Mouse (Mus musculus) heart, postnatal 36 days (tissue): ENCODE measurements around the gene Gm21976. TPM values are rescaled to one million over a fixed set of nuclear protein-coding genes. Genes with fewer than 3 reads are reported as not detected.

Source experiments
- DNase-seq, 2 experiments: peaks; one replicate each; pipeline ENCODE4 v3.0.0; 2021 to 2022
- intact Hi-C: fragments of 180-260 bp; cut with DNase I; formaldehyde crosslinking; loops from one replicate; pipeline ENCODE4 v1.15.1; 2025
- total RNA-seq, 2 experiments: library from RNA; stranded (reverse); gene quantifications; 2 replicates each; pipeline ENCODE4 v1.2.3; 2021

The Gm21976 gene
- total RNA-seq = not detected

GRCm38 (mm10) chr13:98279686-98280085 is at the start of gene Gm21976:
Gene Gm21976 (plus strand): TSS chr13:98279887.
- DNase-seq = no peak
- intact Hi-C loops = no loop called here

DNA sequence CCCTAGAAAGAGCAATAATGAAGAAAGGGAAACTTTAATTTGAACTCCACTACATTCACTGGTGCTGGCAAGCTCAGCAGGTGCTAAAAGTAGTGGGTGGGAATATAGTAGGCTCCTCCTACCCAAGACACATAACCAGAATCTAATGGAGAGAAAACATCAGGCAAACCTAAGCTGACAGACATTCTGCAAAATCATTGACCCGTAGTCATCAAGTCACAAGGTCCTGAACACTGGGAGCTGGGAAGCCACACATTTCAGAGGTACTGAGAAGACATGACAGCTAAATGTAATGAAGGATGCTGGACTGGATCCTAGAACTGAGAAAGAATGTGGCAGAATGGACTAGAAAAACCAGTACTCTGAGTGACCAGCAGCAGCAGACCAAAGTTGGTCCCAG is 49.2 kb upstream of the Gm21976 start:
- intact Hi-C loops = no loop called here
- DNase-seq = no peak

DNA sequence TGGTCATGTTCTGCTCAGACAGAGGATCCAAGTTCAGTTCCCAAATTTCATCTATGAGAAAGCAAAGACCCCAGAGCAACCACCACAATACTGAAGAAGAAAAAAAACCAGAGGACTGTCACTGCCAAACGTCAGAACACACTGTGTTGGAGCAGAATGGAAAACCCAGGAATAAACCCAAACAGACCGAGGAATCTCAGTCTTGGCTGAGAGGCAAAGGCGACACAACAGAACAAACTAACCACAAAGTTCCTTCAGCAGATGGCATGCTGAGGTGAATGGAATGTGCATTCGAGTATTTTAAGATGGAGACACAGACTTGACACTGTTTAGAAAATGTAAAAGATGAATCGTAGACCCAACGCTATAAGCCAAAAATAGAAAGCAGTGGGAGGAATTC is 44.2 kb upstream of the Gm21976 start:
- intact Hi-C loops = no loop called here
- DNase-seq = no peak

- intact Hi-C loops = loop anchor here (1.0 to 10.0 kb wide), 2 partner anchors 209 to 1005 kb away; no protein-coding TSS in a partner anchor
- peak; percentile 59 to 76 for DNase-seq
These were observed 39.6 kb upstream of the Gm21976 start for GRCm38 (mm10) chr13:98239978-98240641.

GRCm38 (mm10) chr13:98241531-98242282 is 38.0 kb upstream of the Gm21976 start:
- DNase-seq = no peak
- intact Hi-C loops = loop anchor here (10.0 kb wide), 1 partner anchor 1007 kb away; no protein-coding TSS in a partner anchor

DNA sequence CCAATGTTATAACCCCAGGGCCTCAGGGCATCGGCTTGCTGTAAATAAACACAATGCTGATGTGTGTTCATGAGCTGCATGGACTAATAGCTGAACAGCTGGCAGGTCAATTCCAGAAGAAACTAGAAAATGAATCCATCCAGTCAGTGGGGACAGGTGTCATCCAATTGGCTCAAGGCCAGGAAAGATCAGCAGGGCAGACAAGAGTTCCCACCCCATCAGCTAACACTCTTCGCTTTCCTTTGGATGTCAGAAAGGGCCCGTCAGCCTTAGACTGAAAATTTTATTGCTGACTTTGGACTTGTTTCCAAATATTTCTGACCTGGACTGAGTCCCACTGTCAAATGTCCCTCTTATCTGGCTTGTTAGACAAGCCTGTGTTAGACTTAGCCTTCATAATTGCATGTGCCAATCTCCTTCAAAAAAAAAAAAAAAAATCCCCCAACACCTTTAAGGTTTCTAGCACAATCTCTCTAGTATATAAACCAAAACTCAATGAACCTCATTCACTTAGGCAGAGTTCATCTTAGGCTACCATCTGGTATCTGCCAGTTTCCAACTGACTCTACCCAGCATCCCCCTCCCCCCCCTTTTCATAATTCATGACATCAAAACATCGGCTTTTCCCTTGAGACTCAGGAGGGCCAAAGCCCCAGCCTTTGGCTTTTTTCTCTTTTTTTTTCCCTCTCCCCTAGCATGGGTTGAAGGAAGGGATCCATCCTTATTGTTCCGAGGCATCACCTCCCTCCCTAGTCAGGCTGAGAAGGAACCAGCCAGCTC is 34.9 kb upstream of the Gm21976 start:
- intact Hi-C loops = loop anchor here (10.0 kb wide), 1 partner anchor 1010 kb away; no protein-coding TSS in a partner anchor
- no peak for DNase-seq

DNA sequence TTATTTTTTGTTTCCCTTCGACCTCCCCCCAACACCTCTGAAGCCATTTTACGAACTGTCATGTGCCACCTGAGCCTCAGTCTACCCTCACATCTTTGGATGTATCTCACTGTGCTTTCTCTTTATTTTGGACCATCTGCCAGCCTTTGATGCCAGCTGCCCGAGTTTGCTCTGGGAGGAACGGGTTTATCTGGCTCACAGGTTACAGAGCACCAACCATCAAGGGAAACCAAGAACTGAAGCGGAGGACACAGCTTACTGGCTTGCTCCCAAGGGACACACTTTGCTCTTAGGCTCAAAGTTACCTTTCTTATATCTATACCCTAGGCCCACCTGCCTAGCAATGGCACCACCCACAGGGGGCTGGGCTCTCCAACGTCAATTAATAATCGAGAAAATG is 34.3 kb upstream of the Gm21976 start:
- intact Hi-C loops = loop anchor here (10.0 kb wide), 1 partner anchor 1011 kb away; no protein-coding TSS in a partner anchor
- DNase-seq = no peak

DNA sequence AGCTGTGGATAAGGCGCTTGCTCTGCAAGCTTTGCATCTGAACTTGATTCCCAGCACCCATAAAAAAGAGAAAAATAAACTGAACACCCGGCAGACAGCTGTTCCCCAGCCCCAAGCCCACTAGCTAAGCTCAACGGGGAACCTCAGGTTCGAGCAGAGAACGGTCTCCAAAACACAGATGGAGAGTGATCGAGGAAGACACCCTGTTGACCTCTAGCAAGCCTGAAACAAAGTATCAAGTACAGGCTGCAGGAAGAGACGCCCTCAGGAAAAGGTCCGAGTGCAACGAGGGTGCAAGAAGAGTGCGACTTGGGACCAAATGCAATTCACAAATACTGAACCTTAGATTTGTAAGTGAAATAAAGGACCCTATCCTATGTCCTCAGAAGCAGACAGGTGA is 30.1 kb upstream of the Gm21976 start:
- intact Hi-C loops = loop anchor here (10.0 kb wide), 1 partner anchor 1015 kb away; no protein-coding TSS in a partner anchor
- DNase-seq = no peak

GRCm38 (mm10) chr13:98254921-98255320 is 24.8 kb upstream of the Gm21976 start:
- intact Hi-C loops = no loop called here
- DNase-seq = no peak

DNA sequence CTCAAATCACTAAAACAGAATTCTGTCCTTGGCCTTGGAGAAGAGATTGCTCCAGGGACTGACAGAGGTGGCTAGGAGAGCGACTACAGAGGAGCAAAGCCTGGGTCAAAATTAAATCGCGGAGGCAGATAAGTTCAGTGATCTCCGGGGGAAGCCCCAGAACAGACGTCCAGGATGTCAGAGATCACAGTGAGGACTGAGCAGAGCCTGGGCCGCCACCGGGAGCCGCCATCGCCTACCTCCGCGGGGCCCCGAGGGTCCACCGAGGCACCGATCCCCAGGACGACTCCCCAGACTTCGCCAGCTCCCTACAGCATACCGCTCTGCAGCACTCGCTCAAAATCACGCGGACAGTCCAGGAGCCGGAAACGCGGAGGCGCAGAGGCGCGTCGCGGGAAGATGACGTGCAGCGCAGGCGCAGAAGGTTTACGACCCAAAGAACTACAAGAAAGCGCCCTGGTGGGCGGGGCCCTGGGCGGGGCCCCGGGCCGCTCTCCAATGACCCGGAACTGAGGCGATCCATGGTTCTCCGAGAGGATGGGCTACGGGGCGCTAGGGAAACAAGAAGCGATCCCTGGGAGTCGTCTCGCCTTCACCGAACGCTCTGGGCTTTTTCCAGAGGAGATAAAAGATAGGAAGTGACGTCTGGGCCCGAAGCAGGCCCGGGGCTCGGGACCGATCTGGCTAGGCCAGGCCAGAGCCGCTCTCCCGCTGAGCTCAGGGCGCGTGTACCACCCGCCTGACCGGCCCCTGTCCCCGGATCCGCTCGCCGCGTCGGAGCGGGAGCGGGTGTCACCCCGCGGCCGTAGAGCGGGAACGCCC is 16.8 kb upstream of the Gm21976 start, which contains the start of the genes Utp15 and Ankra2:
Utp15 (minus strand) TSS at position 406 of the 822 bp plus-strand sequence.
Ankra2 (plus strand) TSS at position 439 of the 822 bp plus-strand sequence.
- peak; percentile 98 for DNase-seq
- intact Hi-C loops = loop anchor here (5.0 to 10.0 kb wide), 3 partner anchors 34 to 1068 kb away; partner anchors contain the start of genes Btf3 and Hexb

- intact Hi-C loops = loop anchor here (5.0 to 10.0 kb wide), 3 partner anchors 34 to 1069 kb away; partner anchors contain the start of genes Btf3 and Hexb
- no peak for DNase-seq
These were observed 16.2 kb upstream of the Gm21976 start for GRCm38 (mm10) chr13:98263458-98263987.

DNA sequence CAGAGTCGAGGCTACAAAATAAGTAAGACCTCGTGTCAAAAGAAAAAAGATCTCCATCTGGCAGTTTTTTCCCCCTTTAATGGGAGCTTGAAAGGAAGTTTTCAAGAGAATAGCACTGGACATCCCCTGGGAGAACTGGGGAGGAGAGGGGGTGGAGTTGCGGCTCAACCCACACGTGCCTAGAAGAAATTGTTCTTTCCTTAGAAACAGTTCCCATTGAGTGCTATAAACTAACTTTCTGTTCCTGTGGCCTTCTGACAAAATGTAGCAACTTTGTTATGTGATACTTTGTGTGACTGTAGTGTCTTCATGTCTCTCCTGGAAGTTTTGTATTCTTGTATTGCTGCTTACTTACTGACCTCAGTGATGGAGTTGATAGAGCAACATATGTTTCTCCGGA is 15.6 kb upstream of the Gm21976 start:
- DNase-seq = no peak
- intact Hi-C loops = loop anchor here (5.0 to 10.0 kb wide), 3 partner anchors 33 to 1069 kb away; partner anchors contain the start of genes Btf3 and Hexb

DNA sequence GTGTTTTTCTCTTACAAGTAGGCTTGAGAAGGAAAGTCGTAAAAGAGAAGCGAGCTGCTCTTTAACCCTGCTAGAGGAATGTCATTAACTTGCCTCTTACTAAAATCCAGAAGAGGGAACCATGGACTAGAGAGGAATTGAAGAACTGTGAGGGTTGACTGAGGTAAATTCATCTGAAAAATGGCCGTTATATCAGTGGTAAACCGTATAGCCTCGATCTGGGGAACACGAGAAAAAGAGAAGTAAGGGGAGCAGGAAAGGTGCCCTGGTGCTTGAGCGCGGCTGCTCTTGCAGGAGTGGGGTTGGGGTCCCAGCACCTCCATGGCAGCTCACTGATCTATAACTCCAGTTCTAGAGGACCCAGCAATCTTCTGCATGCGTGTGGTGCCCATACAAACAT is 5.7 kb upstream of the Gm21976 start:
- intact Hi-C loops = no loop called here
- DNase-seq = no peak

DNA sequence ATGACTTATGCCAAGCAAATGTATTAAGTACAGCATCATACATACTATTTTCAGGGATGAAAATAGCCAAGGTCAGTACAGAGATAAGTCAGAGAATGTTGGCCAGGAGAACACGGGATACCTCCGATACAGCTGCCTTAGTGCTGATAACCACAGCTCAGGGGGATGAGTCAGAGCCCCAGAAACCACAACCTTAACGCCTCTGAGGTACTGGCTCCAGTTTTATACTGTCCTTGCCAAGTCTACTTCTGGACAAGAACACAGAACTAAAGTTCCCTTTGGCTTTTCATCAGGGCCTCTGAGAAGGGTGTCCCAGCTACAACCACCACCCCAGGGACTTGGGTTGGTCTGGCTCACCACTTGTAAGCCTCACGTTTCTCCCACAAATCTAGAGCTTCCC is 4.0 kb upstream of the Gm21976 start:
- DNase-seq = peak in 1 of 2 experiments; percentile 22
- intact Hi-C loops = no loop called here

- DNase-seq = no peak
- intact Hi-C loops = no loop called here
These were observed 3.4 kb upstream of the Gm21976 start for GRCm38 (mm10) chr13:98276253-98276652.

DNA sequence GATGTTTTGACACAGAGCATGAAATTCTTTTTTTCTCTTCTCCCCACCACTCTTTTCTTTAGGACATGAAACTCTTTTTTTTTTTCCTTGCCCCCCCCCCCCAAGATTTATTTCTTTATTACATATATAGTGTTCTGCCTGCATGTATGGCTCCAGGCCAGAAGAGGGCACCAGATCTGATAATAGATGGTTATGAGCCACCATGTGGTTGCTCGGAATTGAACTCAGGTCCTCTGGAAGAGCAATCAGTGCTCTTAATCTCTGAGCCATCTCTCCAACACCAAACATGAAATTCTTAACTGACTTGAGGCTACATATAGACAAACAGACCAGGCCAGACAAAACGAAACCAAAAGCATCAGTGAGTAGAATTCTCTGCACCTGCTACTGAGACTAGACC is 2.2 kb upstream of the Gm21976 start:
- no peak for DNase-seq
- intact Hi-C loops = no loop called here

- intact Hi-C loops = no loop called here
- DNase-seq = no peak
These were observed 1.4 kb downstream of the Gm21976 start for GRCm38 (mm10) chr13:98280990-98281650.

DNA sequence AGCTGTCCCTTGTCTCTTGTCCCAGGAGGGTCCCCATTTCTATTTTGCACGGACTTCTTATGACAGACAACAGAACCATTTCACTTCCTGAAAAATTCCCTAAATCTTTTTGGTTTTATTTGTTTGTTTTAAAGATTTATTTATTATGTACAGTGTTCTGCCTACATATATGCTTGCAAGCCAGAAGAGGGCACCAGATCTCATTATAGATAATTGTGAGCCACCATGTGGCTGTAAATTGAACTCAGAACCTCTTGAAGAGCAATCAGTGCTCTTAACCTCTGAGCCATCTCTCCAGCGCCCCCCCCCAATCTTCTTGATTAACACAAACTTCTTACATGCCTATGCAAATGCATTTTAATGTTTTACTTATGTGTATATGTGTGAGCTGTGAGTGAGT is 11.0 kb downstream of the Gm21976 start:
- intact Hi-C loops = no loop called here

DNA sequence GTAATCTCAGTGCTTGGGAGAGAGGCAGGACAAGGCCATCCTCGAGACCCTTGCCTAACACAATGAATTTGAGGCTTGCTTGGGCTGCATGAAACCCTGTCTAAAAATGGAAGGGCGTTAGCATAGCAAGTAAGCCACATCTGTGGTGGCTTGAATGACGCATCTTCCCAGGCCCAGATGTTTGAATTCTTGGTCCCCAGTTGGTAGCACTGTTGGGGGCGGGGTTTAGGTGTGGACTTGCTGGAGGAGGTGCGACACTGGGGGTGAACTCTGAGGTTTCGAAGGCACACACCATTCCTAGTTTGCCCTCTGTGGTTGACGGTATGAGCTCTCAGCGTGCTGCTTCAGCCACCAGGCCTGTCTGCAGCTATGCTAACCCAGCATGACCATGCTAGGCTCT is 12.0 kb downstream of the Gm21976 start:
- intact Hi-C loops = no loop called here
- DNase-seq = no peak

More for the DNA sequence above, 11.0 kb downstream of the Gm21976 start:
- no peak for DNase-seq
